Mouse (Mus musculus) midbrain, embryonic 12.5 days (tissue): ENCODE measurements around the gene 2410137M14Rik. TPM values are rescaled to one million over a fixed set of nuclear protein-coding genes. Genes with fewer than 3 reads are reported as not detected.

Source experiments
- ATAC-seq: fragments of 200-750 bp; cut with Nextera tagmentation; 2 replicates; pipeline ENCODE4 v1.8.0; 2017; ENCODE audit warnings: low read depth, moderate TSS enrichment, moderate library complexity; ENCODE audit not compliant: low FRiP score
- H3K27ac ChIP-seq: fragments of 300-500 bp; sonication (generic); replicated peaks from 2 replicates; pipeline ENCODE4 v1.5.1; 2016; ENCODE audit warnings: mild to moderate bottlenecking
- H3K27me3 ChIP-seq: fragments of 300-500 bp; sonication (generic); 2 replicates; pipeline ENCODE4 v1.6.1; 2016; ENCODE audit warnings: mild to moderate bottlenecking
- H3K36me3 ChIP-seq: fragments of 300-500 bp; sonication (generic); 2 replicates; pipeline ENCODE4 v1.6.1; 2016
- H3K4me1 ChIP-seq: fragments of 300-500 bp; sonication (generic); 2 replicates; pipeline ENCODE4 v1.6.1; 2016
- H3K4me2 ChIP-seq: fragments of 300-500 bp; sonication (generic); replicated peaks from 2 replicates; pipeline ENCODE4 v1.6.1; 2016; ENCODE audit warnings: mild to moderate bottlenecking, moderate library complexity
- H3K4me3 ChIP-seq: fragments of 300-500 bp; sonication (generic); 2 replicates; pipeline ENCODE4 v1.5.1; 2016; ENCODE audit warnings: mild to moderate bottlenecking
- H3K9ac ChIP-seq: fragments of 300-500 bp; sonication (generic); replicated peaks from 2 replicates; pipeline ENCODE4 v1.6.1; 2016; ENCODE audit warnings: mild to moderate bottlenecking, moderate library complexity
- H3K9me3 ChIP-seq: fragments of 300-500 bp; sonication (generic); 2 replicates; pipeline ENCODE4 v1.6.1; 2016; ENCODE audit warnings: mild to moderate bottlenecking
- WGBS: fragments of 180-500 bp; shearing (Covaris S2); methylation state at CpG from one replicate; pipeline ENCODE4 v1.1.7; 2016; 5-methylcytosine and 5-hydroxymethylcytosine counted together
- polyA plus RNA-seq: library from polyadenylated mRNA; unstranded; fragments of >200 nt; fragmentation: Nextera tagmentation; extraction: Ambion mirVana; gene quantifications from 2 replicates; pipeline ENCODE4 v1.2.1, GENCODE M21; 2016

2410137M14Rik gene
- polyA plus RNA-seq, 1 experiment from 2014 or later = 0.28 TPM

DNA sequence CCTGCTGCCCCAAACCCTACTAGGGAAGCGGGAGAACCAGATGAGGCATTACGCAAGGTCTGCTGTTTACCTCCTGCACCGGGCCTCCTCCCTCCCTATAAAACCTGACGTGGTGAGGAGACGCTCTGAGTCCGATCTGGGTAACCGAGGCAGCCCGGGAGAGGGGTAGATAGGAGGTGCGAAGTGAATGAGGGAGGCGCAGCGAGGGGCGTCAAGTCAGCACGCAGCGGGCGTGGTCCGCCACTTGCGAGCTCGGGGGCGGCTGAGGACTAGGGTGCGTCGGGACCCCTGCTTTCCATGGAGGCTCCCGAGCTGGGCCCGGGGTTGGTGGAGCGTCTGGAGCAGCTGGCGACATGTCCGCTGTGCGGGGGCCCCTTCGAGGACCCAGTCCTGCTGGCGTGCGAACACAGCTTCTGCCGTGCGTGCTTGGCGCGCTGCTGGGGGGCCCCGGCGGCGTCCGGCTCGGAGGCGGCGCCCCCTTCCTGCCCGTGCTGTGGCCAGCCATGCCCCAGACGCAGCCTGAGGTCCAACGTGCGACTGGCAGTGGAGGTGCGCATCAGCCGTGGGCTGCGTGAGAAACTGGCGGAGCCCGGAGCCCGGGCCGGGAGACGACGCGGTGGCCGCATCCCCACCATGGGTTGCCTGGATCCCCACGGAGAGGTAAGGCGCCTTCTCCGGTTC is 38.1 kb downstream of the 2410137M14Rik start, which contains the start of gene Rnf39:
TSS of gene Rnf39 (plus strand) at position 128 of the 681 bp plus-strand sequence.
- Histone ChIP-seq H3K27ac (no peak within 1 kb of the TSS), H3K4me3 (peak within 1 kb of the TSS; percentile 36), H3K4me2 (peak within 1 kb of the TSS; percentile 55), H3K36me3 (no peaks in the 10 kb centered on the region), H3K9ac (peak within 1 kb of the TSS; percentile 34; the same call in 1 of the 2 replicates), H3K4me1 (peaks cover 16% of the 10 kb centered on the region), H3K9me3 (no peaks in the 10 kb centered on the region), H3K27me3 (peaks cover 67% of the 10 kb centered on the region)
- ATAC-seq = no peak
- 4% methylated on average over 56 of the region's 59 CpGs for WGBS

GRCm38 (mm10) chr17:36942391-36942790 is 38.6 kb downstream of the 2410137M14Rik start:
- Histone ChIP-seq H3K27ac (no peak overlapping the region), H3K36me3 (no peaks in the 10 kb centered on the region), H3K9me3 (no peaks in the 10 kb centered on the region), H3K4me1 (peaks cover 11% of the 10 kb centered on the region), H3K4me3 (peak overlapping the region; percentile 36), H3K4me2 (peak overlapping the region; percentile 55), H3K9ac (no peak overlapping the region), H3K27me3 (peaks cover 67% of the 10 kb centered on the region)
- ATAC-seq = no peak
- 63% methylated on average over 10 of the region's 10 CpGs for WGBS

- no peak overlapping the region for H3K4me3 ChIP-seq
- H3K9me3 ChIP-seq = no peaks in the 10 kb centered on the region
- H3K4me1 ChIP-seq = peaks cover 4% of the 10 kb centered on the region
- no peaks in the 10 kb centered on the region for H3K36me3 ChIP-seq
- H3K4me2 ChIP-seq = no peak overlapping the region
- ATAC-seq = no peak
- H3K9ac ChIP-seq = no peak overlapping the region
- no peak overlapping the region for H3K27ac ChIP-seq
- H3K27me3 ChIP-seq = peaks cover 31% of the 10 kb centered on the region
- 86% methylated on average over 2 of the region's 2 CpGs for WGBS
Measured at GRCm38 (mm10) chr17:36938056-36938455, 43.0 kb downstream of the 2410137M14Rik start.

DNA sequence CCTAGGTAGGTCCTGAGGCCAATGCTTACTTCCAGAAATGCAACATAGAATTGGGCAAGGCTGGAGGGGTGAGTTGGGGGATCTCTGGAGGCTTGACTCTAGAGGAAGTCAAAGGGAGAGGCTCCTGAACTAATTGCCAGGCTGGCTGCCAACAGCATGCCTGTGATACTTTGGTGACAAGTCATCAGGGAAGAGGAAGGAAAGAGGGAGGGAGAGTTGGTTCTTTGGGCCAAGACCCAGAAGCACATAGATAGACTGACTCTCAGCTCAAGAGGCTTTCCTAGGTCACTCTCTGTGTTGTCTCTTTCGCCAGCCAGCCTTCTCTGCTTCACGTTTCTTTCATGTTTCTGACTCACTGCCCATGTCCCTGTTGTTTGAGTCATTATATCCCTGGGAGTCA is 49.2 kb downstream of the 2410137M14Rik start:
- Histone ChIP-seq H3K27me3 (0 out of 2 replicates have a peak, but pooled peaks cover 3% of the 10 kb centered on the region), H3K4me1 (no peaks in the 10 kb centered on the region), H3K36me3 (no peaks in the 10 kb centered on the region), H3K9me3 (no peaks in the 10 kb centered on the region), H3K4me2 (no peak overlapping the region), H3K9ac (no peak overlapping the region), H3K4me3 (no peak overlapping the region), H3K27ac (no peak overlapping the region)
- ATAC-seq = no peak
- 76% methylated on average over 2 of the region's 2 CpGs for WGBS

DNA sequence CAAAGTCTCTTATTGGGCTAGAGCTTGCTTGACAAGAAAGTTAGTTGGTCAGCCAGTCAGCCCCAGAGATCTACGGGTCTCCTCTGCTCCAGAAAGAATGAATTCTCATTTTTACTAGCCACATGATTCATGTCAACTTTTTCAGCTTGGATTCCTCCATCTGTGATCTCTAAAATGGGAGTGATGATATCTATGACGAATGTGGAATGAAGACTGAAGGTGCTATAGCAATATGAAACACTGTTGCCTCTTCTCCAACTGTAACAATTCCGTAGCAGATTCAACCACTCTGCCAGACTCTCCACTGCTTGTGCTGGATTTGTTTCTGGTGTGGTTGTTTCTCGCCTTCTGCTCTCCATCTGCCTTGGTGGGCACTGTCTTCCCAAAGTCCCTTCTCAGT is 49.9 kb downstream of the 2410137M14Rik start:
- no peak overlapping the region for H3K9ac ChIP-seq
- H3K27me3 ChIP-seq = 0 out of 2 replicates have a peak, but pooled peaks cover 3% of the 10 kb centered on the region
- no peaks in the 10 kb centered on the region for H3K36me3 ChIP-seq
- no peaks in the 10 kb centered on the region for H3K4me1 ChIP-seq
- no peak overlapping the region for H3K4me3 ChIP-seq
- no peak overlapping the region for H3K4me2 ChIP-seq
- WGBS = 87% methylated on average over 4 of the region's 4 CpGs
- no peaks in the 10 kb centered on the region for H3K9me3 ChIP-seq
- no peak for ATAC-seq
- H3K27ac ChIP-seq = no peak overlapping the region

DNA sequence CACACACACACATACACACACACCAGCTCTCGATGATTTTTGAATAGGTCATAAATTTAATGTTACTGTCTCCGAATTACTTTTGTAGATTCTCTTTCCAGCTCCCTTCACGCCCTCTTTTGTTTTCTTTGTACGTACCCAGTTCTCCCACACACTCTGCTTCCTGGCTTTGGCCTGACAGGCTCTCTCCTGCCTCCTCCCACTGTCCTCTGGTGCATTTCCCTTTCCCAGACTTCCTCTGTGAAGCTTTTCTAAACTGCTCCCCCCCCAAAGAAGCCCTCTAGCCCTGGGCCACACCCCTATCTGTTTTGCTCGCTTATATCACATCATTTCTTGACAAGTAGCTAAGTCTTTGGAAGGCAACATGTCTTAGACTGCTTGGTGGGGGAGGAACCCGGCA is 50.8 kb downstream of the 2410137M14Rik start:
- Histone ChIP-seq H3K36me3 (no peaks in the 10 kb centered on the region), H3K27ac (no peak overlapping the region), H3K4me1 (no peaks in the 10 kb centered on the region), H3K4me3 (no peak overlapping the region), H3K27me3 (0 out of 2 replicates have a peak, but pooled peaks cover 3% of the 10 kb centered on the region), H3K9me3 (no peaks in the 10 kb centered on the region), H3K9ac (no peak overlapping the region), H3K4me2 (no peak overlapping the region)
- 80% methylated on average over 6 of the region's 6 CpGs for WGBS
- ATAC-seq = no peak

- H3K9ac ChIP-seq = no peak overlapping the region
- no peaks in the 10 kb centered on the region for H3K9me3 ChIP-seq
- 79% methylated on average over 12 of the region's 12 CpGs for WGBS
- ATAC-seq = no peak
- H3K4me2 ChIP-seq = no peak overlapping the region
- no peak overlapping the region for H3K4me3 ChIP-seq
- no peaks in the 10 kb centered on the region for H3K4me1 ChIP-seq
- no peak overlapping the region for H3K27ac ChIP-seq
- 0 out of 2 replicates have a peak, but pooled peaks cover 3% of the 10 kb centered on the region for H3K27me3 ChIP-seq
- H3K36me3 ChIP-seq = no peaks in the 10 kb centered on the region
Measured at GRCm38 (mm10) chr17:36929236-36929932, 51.7 kb downstream of the 2410137M14Rik start.

Other genes starting within 250 kb of the 2410137M14Rik start
- gene H2-M10.5, start 208.3 kb downstream of the 2410137M14Rik start, polyA plus RNA-seq = not detected in 2 replicates
- not detected in 2 replicates for gene H2-M10.6, start 169.1 kb downstream of the 2410137M14Rik start, polyA plus RNA-seq
- gene Trim26, start 144.1 kb downstream of the 2410137M14Rik start, polyA plus RNA-seq = 48.9 and 49.0 TPM in 2 replicates
- gene Trim15, start 114.0 kb downstream of the 2410137M14Rik start, polyA plus RNA-seq = 0.21 and 0.56 TPM in 2 replicates
- gene Trim10, start 111.7 kb downstream of the 2410137M14Rik start, polyA plus RNA-seq = 6.2 and 7.3 TPM in 2 replicates
- gene Trim40, start 91.1 kb downstream of the 2410137M14Rik start, polyA plus RNA-seq = not detected in 2 replicates
- gene Trim31, start 83.1 kb downstream of the 2410137M14Rik start, polyA plus RNA-seq = not detected in 2 replicates
- 0.63 TPM in 2 replicates for gene Rnf39, start 38.3 kb downstream of the 2410137M14Rik start, polyA plus RNA-seq
- 143 and 153 TPM in 2 replicates for gene Ppp1r11, start 29.5 kb downstream of the 2410137M14Rik start, polyA plus RNA-seq
- 75.9 and 78.4 TPM in 2 replicates for gene Znrd1, start 22.7 kb downstream of the 2410137M14Rik start, polyA plus RNA-seq
- gene Znrd1as, start 22.6 kb downstream of the 2410137M14Rik start, polyA plus RNA-seq = 7.3 and 7.6 TPM in 2 replicates
- 2.4 and 2.9 TPM in 2 replicates for gene H2-M5, start 8.3 kb upstream of the 2410137M14Rik start, polyA plus RNA-seq
- gene Zfp57, start 19.9 kb upstream of the 2410137M14Rik start, polyA plus RNA-seq = 175 and 190 TPM in 2 replicates
- gene Mog, start 42.2 kb upstream of the 2410137M14Rik start, polyA plus RNA-seq = 0.68 and 0.96 TPM in 2 replicates
- 33.4 and 35.9 TPM in 2 replicates for gene Gabbr1, start 64.7 kb upstream of the 2410137M14Rik start, polyA plus RNA-seq
- gene Olfr90, start 107.3 kb upstream of the 2410137M14Rik start, polyA plus RNA-seq = 0.14 TPM in 1 of 2 replicates, not detected in the other
- not detected in 2 replicates for gene Olfr91, start 117.0 kb upstream of the 2410137M14Rik start, polyA plus RNA-seq
- gene Olfr92, start 138.9 kb upstream of the 2410137M14Rik start, polyA plus RNA-seq = not detected in 2 replicates
- not detected in 2 replicates for gene Olfr93, start 180.3 kb upstream of the 2410137M14Rik start, polyA plus RNA-seq
- gene Ubd, start 212.7 kb upstream of the 2410137M14Rik start, polyA plus RNA-seq = not detected in 2 replicates
- gene Olfr94, start 219.8 kb upstream of the 2410137M14Rik start, polyA plus RNA-seq = not detected in 2 replicates
- gene Olfr95, start 231.9 kb upstream of the 2410137M14Rik start, polyA plus RNA-seq = not detected in 2 replicates
- gene Olfr96, start 238.9 kb upstream of the 2410137M14Rik start, polyA plus RNA-seq = not detected in 2 replicates